Mouse (Mus musculus) G1E (cell line): Measurements from ENCODE around the gene Mmgt2. TPM values are rescaled to one million over a fixed set of nuclear protein-coding genes. Genes with fewer than 3 reads are reported as not detected.

Experiments used
- ATAC-seq: 2 replicates; pipeline ENCODE4 v1.8.0; 2016; ENCODE audit warnings: mild to moderate bottlenecking; ENCODE audit not compliant: insufficient number of reproducible peaks, poor library complexity, low FRiP score, severe bottlenecking; ENCODE audit errors: extremely low read depth
- DNase-seq: peaks from one replicate; pipeline ENCODE4 v3.0.0; 2012; ENCODE audit warnings: low spot score
- H3K27me3 ChIP-seq: 2 replicates; pipeline ENCODE4 v1.6.1; 2012; ENCODE audit warnings: mild to moderate bottlenecking, low read length, inconsistent platforms; ENCODE audit not compliant: insufficient read depth
- H3K36me3 ChIP-seq: replicated peaks from 2 replicates; pipeline ENCODE3; 2012; ENCODE audit warnings: mild to moderate bottlenecking, inconsistent platforms
- H3K4me1 ChIP-seq: 2 replicates; pipeline ENCODE4 v1.6.1; 2012; ENCODE audit warnings: low read depth, low read length, inconsistent platforms, mixed read lengths; ENCODE audit not compliant: insufficient read depth
- H3K4me3 ChIP-seq: 2 replicates; pipeline ENCODE4 v1.5.1; 2012; ENCODE audit warnings: low read depth, mild to moderate bottlenecking, inconsistent platforms, low read length, moderate library complexity, mixed read lengths
- H3K9me3 ChIP-seq: replicated peaks from 2 replicates; pipeline ENCODE4 v1.6.1; 2012; ENCODE audit warnings: inconsistent platforms
- CTCF ChIP-seq: IDR thresholded peaks from 2 replicates; pipeline ENCODE4 v1.5.1; 2012; ENCODE audit warnings: low read depth, low read length, inconsistent platforms, mixed read lengths
- GATA1 ChIP-seq: IDR thresholded peaks from 2 replicates; pipeline ENCODE4 v1.6.1; 2012; ENCODE audit warnings: borderline replicate concordance, low read length, inconsistent platforms, mixed read lengths
- GATA2 ChIP-seq: IDR thresholded peaks from 2 replicates; pipeline ENCODE4 v1.6.1; 2012; ENCODE audit warnings: low read depth, low read length, inconsistent platforms, borderline replicate concordance
- POLR2AphosphoS5 ChIP-seq: IDR thresholded peaks from 2 replicates; pipeline ENCODE4 v1.6.1; 2012; ENCODE audit warnings: low read depth, low read length, inconsistent platforms; ENCODE audit not compliant: insufficient replicate concordance
- TAL1 ChIP-seq: conservative IDR thresholded peaks from 2 replicates; pipeline ENCODE4 v1.6.1; 2012; ENCODE audit warnings: low read depth, low read length, inconsistent platforms, mixed read lengths
- polyA plus RNA-seq: library from polyadenylated mRNA; stranded (reverse); fragments of >175 nt; gene quantifications from 2 replicates; pipeline ENCODE4 v1.2.3, GENCODE M21; 2012
- total RNA-seq, 2 experiments: library from RNA; stranded (forward) in 1 of 2; stranded (reverse) in 1 of 2; fragments of 200-1000 nt in 1 of 2; fragments of >200 nt in 1 of 2; fragmentation: Nextera tagmentation in 1 of 2; gene quantifications; 2 replicates each; pipeline ENCODE4 v1.2.3; 2014 to 2017

Gene Mmgt2
- total and polyA plus RNA-seq, 3 experiments: 7.9 to 24.3 (median 8.2) TPM

GRCm38 (mm10) chr11:62651563-62651962 is 3.1 kb downstream of the Mmgt2 start:
- no peak for ATAC-seq
- H3K4me1 ChIP-seq: peaks cover 8% of the 10 kb centered on the region
- TF ChIP-seq POLR2AphosphoS5 (no peak), CTCF (no peak), GATA2 (no peak), TAL1 (no peak), GATA1 (no peak)

GRCm38 (mm10) chr11:62652080-62652479 is 3.6 kb downstream of the Mmgt2 start:
- ATAC-seq: no peak
- Histone ChIP-seq H3K27me3 (peaks cover 12% of the 10 kb centered on the region; the same call in 1 of the 2 replicates), H3K9me3 (peaks cover 4% of the 10 kb centered on the region; the same call in 1 of the 2 replicates), H3K4me3 (no peak overlapping the region), H3K36me3 (peaks cover 25% of the 10 kb centered on the region), H3K4me1 (peaks cover 8% of the 10 kb centered on the region)
- no peak for TF ChIP-seq CTCF
- TF ChIP-seq GATA1: no peak
- TF ChIP-seq GATA2: no peak
- no peak for TF ChIP-seq TAL1
- TF ChIP-seq POLR2AphosphoS5: no peak
- no peak for DNase-seq

More at GRCm38 (mm10) chr11:62651563-62651962, 3.1 kb downstream of the Mmgt2 start:
- no peak overlapping the region for H3K4me3 ChIP-seq
- no peak for DNase-seq
- peaks cover 4% of the 10 kb centered on the region; the same call in 1 of the 2 replicates for H3K9me3 ChIP-seq
- peaks cover 22% of the 10 kb centered on the region for H3K36me3 ChIP-seq
- H3K27me3 ChIP-seq: peaks cover 12% of the 10 kb centered on the region; the same call in 1 of the 2 replicates

DNA sequence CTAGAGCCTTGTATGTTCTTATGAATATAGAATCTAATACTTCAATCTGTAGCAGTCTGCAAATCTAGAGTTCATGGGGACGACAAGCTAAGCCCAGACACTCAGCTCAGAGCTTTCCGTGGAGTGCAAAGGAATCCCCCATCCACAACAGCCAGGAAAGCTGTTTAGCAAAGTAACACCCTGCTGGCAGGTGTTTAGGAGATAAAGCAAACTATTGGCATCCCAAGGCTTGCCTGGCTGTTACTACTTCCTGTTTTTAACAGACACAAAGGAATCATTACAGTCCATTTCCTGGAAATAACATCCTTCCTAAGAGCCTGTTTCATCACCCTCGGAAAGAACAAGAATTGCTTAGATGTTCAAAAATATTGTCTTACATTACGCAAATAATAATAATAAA is 12.4 kb downstream of the Mmgt2 start:
- Histone ChIP-seq H3K4me1 (peaks cover 31% of the 10 kb centered on the region), H3K27me3 (peaks cover 4% of the 10 kb centered on the region; the same call in 1 of the 2 replicates), H3K36me3 (peaks cover 10% of the 10 kb centered on the region), H3K4me3 (no peak overlapping the region), H3K9me3 (no peaks in the 10 kb centered on the region)
- ATAC-seq (peak; percentile 8; the same call in 1 of the 2 replicates), DNase-seq (peak; percentile 27)
- no peak for TF ChIP-seq CTCF
- TF ChIP-seq TAL1: peak; percentile 47

DNA sequence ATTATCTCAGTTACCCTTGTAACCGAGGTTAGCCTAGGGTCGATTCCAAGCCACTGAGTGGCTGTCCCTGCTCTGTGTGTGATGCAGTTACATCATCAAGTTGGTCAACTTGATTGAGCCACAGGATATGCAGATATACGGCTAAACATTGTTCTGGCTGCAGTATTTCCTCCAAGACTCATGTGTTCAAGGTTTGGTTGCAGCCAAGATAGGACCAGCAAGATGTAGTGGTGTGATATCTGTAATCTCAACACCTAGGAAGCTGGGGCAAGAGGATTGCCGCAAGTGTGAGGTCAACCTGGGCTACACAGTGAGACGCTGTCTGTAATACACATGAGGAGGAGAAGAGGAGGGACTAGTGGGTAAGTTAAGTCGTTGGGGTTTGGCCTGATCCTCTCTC is 15.8 kb downstream of the Mmgt2 start:
- peaks cover 30% of the 10 kb centered on the region for H3K4me1 ChIP-seq
- no peaks in the 10 kb centered on the region for H3K9me3 ChIP-seq
- DNase-seq (no peak), ATAC-seq (no peak)
- H3K4me3 ChIP-seq: no peak overlapping the region
- H3K36me3 ChIP-seq: peaks cover 7% of the 10 kb centered on the region
- H3K27me3 ChIP-seq: peaks cover 4% of the 10 kb centered on the region; the same call in 1 of the 2 replicates
- TF ChIP-seq GATA1: no peak
- TF ChIP-seq TAL1: no peak
- no peak for TF ChIP-seq GATA2
- TF ChIP-seq POLR2AphosphoS5: no peak

DNA sequence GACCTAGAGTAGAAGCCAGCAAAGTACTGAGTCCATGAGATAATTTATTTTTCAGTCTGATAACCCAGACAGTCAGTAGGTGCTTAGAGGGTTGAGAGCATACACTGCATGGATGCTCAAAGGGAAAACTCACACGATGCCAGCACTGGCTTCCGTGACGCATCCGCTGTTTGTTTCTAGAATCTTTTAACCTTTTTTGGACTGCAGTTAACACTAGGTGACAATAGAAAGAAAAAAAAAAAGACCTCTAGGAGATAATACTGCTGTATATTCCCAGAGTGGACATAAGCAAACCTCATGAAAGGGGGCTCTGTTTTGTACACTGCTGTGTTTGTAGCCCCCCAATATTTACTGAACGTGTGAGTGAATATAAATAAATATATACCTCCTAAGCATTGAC is 20.5 kb downstream of the Mmgt2 start:
- peaks cover 7% of the 10 kb centered on the region for H3K36me3 ChIP-seq
- H3K4me3 ChIP-seq: no peak overlapping the region
- H3K9me3 ChIP-seq: no peaks in the 10 kb centered on the region
- peaks cover 13% of the 10 kb centered on the region for H3K27me3 ChIP-seq
- ATAC-seq (no peak), DNase-seq (no peak)
- TF ChIP-seq CTCF (no peak), GATA1 (no peak), TAL1 (no peak), GATA2 (no peak), POLR2AphosphoS5 (no peak)
- H3K4me1 ChIP-seq: peaks cover 7% of the 10 kb centered on the region

- DNase-seq (no peak), ATAC-seq (no peak)
- Histone ChIP-seq H3K4me3 (no peak overlapping the region), H3K9me3 (no peaks in the 10 kb centered on the region), H3K4me1 (peaks cover 3% of the 10 kb centered on the region), H3K36me3 (peaks cover 5% of the 10 kb centered on the region), H3K27me3 (peaks cover 13% of the 10 kb centered on the region)
- TF ChIP-seq CTCF (no peak), TAL1 (no peak), GATA2 (no peak)
These were observed 21.0 kb downstream of the Mmgt2 start for GRCm38 (mm10) chr11:62669471-62669870.

GRCm38 (mm10) chr11:62670006-62670405 is 21.5 kb downstream of the Mmgt2 start:
- Histone ChIP-seq H3K9me3 (no peaks in the 10 kb centered on the region), H3K4me3 (no peak overlapping the region), H3K36me3 (no peaks in the 10 kb centered on the region), H3K4me1 (no peaks in the 10 kb centered on the region), H3K27me3 (peaks cover 12% of the 10 kb centered on the region)
- TF ChIP-seq GATA2 (no peak), POLR2AphosphoS5 (no peak), CTCF (no peak), TAL1 (no peak), GATA1 (no peak)
- no peak for ATAC-seq
- DNase-seq: no peak
